Mouse (Mus musculus): ENCODE data around the gene 1110008P14Rik. TPM values are rescaled to one million over a fixed set of nuclear protein-coding genes. Genes with fewer than 3 reads are reported as not detected.

1110008P14Rik gene
- polyA plus RNA-seq, 2 experiments: 51.3 to 66.9 TPM

- Histone ChIP-seq H3K9me3 (ENCODE audit: control insufficient read depth, low read length) (no peaks in the 10 kb centered on the region), H3K27ac (replicated peaks; ENCODE audit: low read depth, low read length) (no peak overlapping the region), H3K4me3 (replicated peaks; ENCODE audit: low read length) (no peak overlapping the region), H3K27me3 (ENCODE audit: control insufficient read depth, insufficient read depth, low read length) (no peaks in the 10 kb centered on the region), H3K36me3 (ENCODE audit: control insufficient read depth, insufficient read depth, low read length) (peaks cover 74% of the 10 kb centered on the region), H3K9ac (ENCODE audit: low read depth, low read length, severe bottlenecking) (no peak overlapping the region), H3K4me2 (replicated peaks; ENCODE audit: low read depth, low read length, severe bottlenecking) (no peak overlapping the region), H3K4me1 (ENCODE audit: control insufficient read depth, insufficient read depth, low read length) (no peaks in the 10 kb centered on the region)
- 77% methylated on average over 2 of the region's 2 CpGs for WGBS
- DNase-seq (ENCODE audit: low spot score) (no peak), ATAC-seq (ENCODE audit: low FRiP score, low read depth) (no peak)
- no peak for TF ChIP-seq POLR2A (IDR thresholded peaks at IDR 0.05; ENCODE audit: borderline replicate concordance, extremely low read depth, insufficient read depth, insufficient read length)
Observed at GRCm38 (mm10) chr2:32416556-32416955, 34.8 kb upstream of the 1110008P14Rik start.

GRCm38 (mm10) chr2:32415801-32416200 is 34.1 kb upstream of the 1110008P14Rik start:
- no peak for DNase-seq (ENCODE audit: low spot score)
- H3K36me3 ChIP-seq (ENCODE audit: control insufficient read depth, insufficient read depth, low read length): peaks cover 66% of the 10 kb centered on the region

GRCm38 (mm10) chr2:32413936-32414335 is 32.2 kb upstream of the 1110008P14Rik start:
- no peak overlapping the region for H3K9ac ChIP-seq (ENCODE audit: low read depth, low read length, severe bottlenecking)
- H3K27ac ChIP-seq (replicated peaks; ENCODE audit: low read depth, low read length): no peak overlapping the region
- WGBS: 48% methylated on average over 5 of the region's 5 CpGs
- DNase-seq (ENCODE audit: low spot score): no peak
- H3K27me3 ChIP-seq (ENCODE audit: control insufficient read depth, insufficient read depth, low read length): no peaks in the 10 kb centered on the region
- no peaks in the 10 kb centered on the region for H3K9me3 ChIP-seq (ENCODE audit: control insufficient read depth, low read length)
- ATAC-seq (ENCODE audit: low FRiP score, low read depth): no peak
- peaks cover 47% of the 10 kb centered on the region for H3K36me3 ChIP-seq (ENCODE audit: control insufficient read depth, insufficient read depth, low read length)
- no peak overlapping the region for H3K4me3 ChIP-seq (replicated peaks; ENCODE audit: low read length)
- no peak overlapping the region for H3K4me2 ChIP-seq (replicated peaks; ENCODE audit: low read depth, low read length, severe bottlenecking)
- peaks cover 6% of the 10 kb centered on the region for H3K4me1 ChIP-seq (ENCODE audit: control insufficient read depth, insufficient read depth, low read length)
- no peak for TF ChIP-seq POLR2A (IDR thresholded peaks at IDR 0.05; ENCODE audit: borderline replicate concordance, extremely low read depth, insufficient read depth, insufficient read length)

More at GRCm38 (mm10) chr2:32415801-32416200, 34.1 kb upstream of the 1110008P14Rik start:
- Histone ChIP-seq H3K4me1 (ENCODE audit: control insufficient read depth, insufficient read depth, low read length) (no peaks in the 10 kb centered on the region), H3K27me3 (ENCODE audit: control insufficient read depth, insufficient read depth, low read length) (no peaks in the 10 kb centered on the region), H3K4me2 (replicated peaks; ENCODE audit: low read depth, low read length, severe bottlenecking) (no peak overlapping the region), H3K4me3 (replicated peaks; ENCODE audit: low read length) (no peak overlapping the region), H3K27ac (replicated peaks; ENCODE audit: low read depth, low read length) (no peak overlapping the region), H3K9ac (ENCODE audit: low read depth, low read length, severe bottlenecking) (no peak overlapping the region), H3K9me3 (ENCODE audit: control insufficient read depth, low read length) (no peaks in the 10 kb centered on the region)
- 94% methylated on average over 12 of the region's 12 CpGs for WGBS
- no peak for ATAC-seq (ENCODE audit: low FRiP score, low read depth)
- TF ChIP-seq POLR2A (IDR thresholded peaks at IDR 0.05; ENCODE audit: borderline replicate concordance, extremely low read depth, insufficient read depth, insufficient read length): no peak

- H3K27ac ChIP-seq (replicated peaks; ENCODE audit: low read depth, low read length): no peak overlapping the region
- DNase-seq (ENCODE audit: low spot score) (no peak), ATAC-seq (ENCODE audit: low FRiP score, low read depth) (no peak)
- H3K4me2 ChIP-seq (replicated peaks; ENCODE audit: low read depth, low read length, severe bottlenecking): no peak overlapping the region
- no peak for TF ChIP-seq POLR2A (IDR thresholded peaks at IDR 0.05; ENCODE audit: borderline replicate concordance, extremely low read depth, insufficient read depth, insufficient read length)
- no peak overlapping the region for H3K4me3 ChIP-seq (replicated peaks; ENCODE audit: low read length)
- H3K4me1 ChIP-seq (ENCODE audit: control insufficient read depth, insufficient read depth, low read length): peaks cover 13% of the 10 kb centered on the region
- no peak overlapping the region for H3K9ac ChIP-seq (ENCODE audit: low read depth, low read length, severe bottlenecking)
- H3K36me3 ChIP-seq (ENCODE audit: control insufficient read depth, insufficient read depth, low read length): peaks cover 37% of the 10 kb centered on the region
- H3K9me3 ChIP-seq (ENCODE audit: control insufficient read depth, low read length): no peaks in the 10 kb centered on the region
- no peaks in the 10 kb centered on the region for H3K27me3 ChIP-seq (ENCODE audit: control insufficient read depth, insufficient read depth, low read length)
- WGBS: 85% methylated on average over 6 of the region's 6 CpGs
Observed at GRCm38 (mm10) chr2:32412742-32413531, 31.2 kb upstream of the 1110008P14Rik start.

GRCm38 (mm10) chr2:32411407-32411806 is 29.7 kb upstream of the 1110008P14Rik start:
- Histone ChIP-seq H3K9me3 (ENCODE audit: control insufficient read depth, low read length) (no peaks in the 10 kb centered on the region), H3K27ac (replicated peaks; ENCODE audit: low read depth, low read length) (no peak overlapping the region), H3K9ac (ENCODE audit: low read depth, low read length, severe bottlenecking) (no peak overlapping the region), H3K4me1 (ENCODE audit: control insufficient read depth, insufficient read depth, low read length) (peaks cover 13% of the 10 kb centered on the region), H3K4me3 (replicated peaks; ENCODE audit: low read length) (no peak overlapping the region), H3K4me2 (replicated peaks; ENCODE audit: low read depth, low read length, severe bottlenecking) (no peak overlapping the region), H3K27me3 (ENCODE audit: control insufficient read depth, insufficient read depth, low read length) (no peaks in the 10 kb centered on the region), H3K36me3 (ENCODE audit: control insufficient read depth, insufficient read depth, low read length) (peaks cover 22% of the 10 kb centered on the region)
- ATAC-seq (ENCODE audit: low FRiP score, low read depth) (no peak), DNase-seq (ENCODE audit: low spot score) (no peak)
- no peak for TF ChIP-seq POLR2A (IDR thresholded peaks at IDR 0.05; ENCODE audit: borderline replicate concordance, extremely low read depth, insufficient read depth, insufficient read length)
- 89% methylated on average over 7 of the region's 7 CpGs for WGBS

Measured in limb, embryonic 14.5 days (tissue).